Mouse (Mus musculus) layer of hippocampus, postnatal 25 days (tissue): Measurements from ENCODE around the gene Pet117. TPM values are rescaled to one million over a fixed set of nuclear protein-coding genes. Genes with fewer than 3 reads are reported as not detected.
"Not testable (repeated sequence)": the region's sequence is repeated elsewhere in the genome, so short reads cannot be mapped to it uniquely, and the experiment has no call there.

ENCODE experiments used
- DNase-seq, 2 experiments: peaks; one replicate each; pipeline ENCODE4 v3.0.0; 2022; ENCODE audit warnings: mixed read lengths in 2 of 2, low spot score in 1 of 2; ENCODE audit errors: extremely low spot score in 1 of 2
- total RNA-seq, 2 experiments: library from RNA; stranded (reverse); gene quantifications; 2 replicates each; pipeline ENCODE4 v1.2.3; 2021

The Pet117 gene
- total RNA-seq = 1 to 10 TPM; 2.8 to 8.3 TPM

DNA sequence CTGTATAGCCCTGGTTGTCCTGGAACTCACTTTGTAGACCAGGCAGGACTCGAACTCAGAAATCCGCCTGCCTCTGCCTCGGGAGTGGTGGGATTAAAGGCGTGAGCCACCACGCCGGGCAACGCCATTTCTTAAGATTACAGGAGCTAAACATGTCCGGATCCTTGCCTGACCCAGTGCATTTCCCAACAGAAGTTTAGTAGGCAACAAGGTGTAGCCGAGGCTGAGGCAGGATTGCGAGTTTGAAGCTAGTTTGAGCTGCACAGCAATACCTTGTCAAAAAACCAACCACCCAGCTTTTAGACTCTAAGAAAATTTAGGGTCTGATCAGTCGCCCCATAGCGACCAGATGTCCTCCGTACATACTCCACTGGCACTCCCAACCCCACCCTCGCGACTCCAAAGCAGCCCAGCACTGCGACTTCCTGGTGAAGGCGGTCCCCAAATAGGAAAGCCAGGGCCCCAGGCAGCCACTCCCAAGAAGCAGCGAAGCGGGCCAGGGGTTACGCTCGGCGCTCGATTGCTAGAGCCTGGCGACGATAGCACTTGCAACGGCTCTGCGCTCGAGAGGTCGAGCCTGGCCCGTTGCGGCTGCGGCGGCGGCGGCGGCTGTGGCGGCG, at the start of gene Pet117, which contains the start of gene Kat14:
Gene Pet117, plus strand, starts transcription at position 597 of the 620 bp plus-strand sequence.
Gene Kat14, plus strand, starts transcription at position 584 of the 620 bp plus-strand sequence.
- peak in 1 of 2 experiments; percentile 93 for DNase-seq

DNA sequence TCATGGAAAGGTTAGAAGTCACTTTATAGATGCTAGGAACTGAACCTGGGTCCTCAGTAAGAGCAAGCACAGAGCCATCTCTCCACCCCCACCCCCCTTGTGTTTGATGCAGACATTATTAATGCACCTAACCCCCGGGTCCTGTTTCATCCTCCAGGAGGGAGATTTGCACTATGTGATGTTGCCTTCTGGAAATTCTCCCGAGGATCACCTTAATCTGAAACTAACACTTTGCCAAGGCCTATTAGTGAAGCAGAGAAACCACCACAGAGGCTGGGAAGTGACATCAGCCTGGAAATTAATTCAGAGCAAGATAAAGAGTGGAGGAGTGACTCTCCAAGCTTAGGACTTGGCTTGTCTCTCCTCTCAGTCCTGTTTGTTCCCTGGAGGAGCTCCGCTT, 44.6 kb upstream of the Pet117 start:
- DNase-seq = no peak

GRCm38 (mm10) chr2:144329451-144329850, 39.3 kb upstream of the Pet117 start:
- DNase-seq = no peak

- DNase-seq = no peak
These were observed 38.9 kb upstream of the Pet117 start for GRCm38 (mm10) chr2:144329937-144330336.

DNA sequence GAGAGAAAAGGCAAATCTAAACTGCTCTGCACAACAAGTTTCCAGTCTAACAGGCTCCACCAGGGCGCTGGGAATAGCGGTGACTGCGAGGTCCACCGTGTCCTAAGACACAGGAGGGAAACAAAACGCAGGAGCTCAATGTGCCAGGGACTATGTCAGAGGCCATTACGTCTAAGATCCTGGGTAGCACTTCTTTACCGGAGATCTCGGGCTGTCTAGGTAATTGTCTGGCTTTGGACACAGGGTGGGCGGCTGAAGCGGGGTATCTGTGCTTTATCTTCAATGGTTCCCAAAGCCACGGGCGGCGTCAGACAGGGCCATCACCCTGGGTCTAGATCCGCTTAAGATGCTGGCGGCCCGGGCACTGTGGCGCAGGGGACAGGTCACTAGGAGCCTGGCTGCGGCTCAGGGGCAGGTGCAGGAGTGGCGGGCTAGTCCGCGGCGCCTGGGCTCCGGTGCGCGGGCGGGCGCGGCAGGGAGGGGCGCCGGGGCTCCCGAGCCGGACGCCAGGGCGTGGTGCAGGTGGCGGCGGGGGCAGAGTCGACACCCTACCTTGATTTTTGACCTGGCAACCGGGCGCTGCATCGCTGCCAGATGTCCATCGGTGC, 38.3 kb upstream of the Pet117 start:
- DNase-seq = no peak

DNA sequence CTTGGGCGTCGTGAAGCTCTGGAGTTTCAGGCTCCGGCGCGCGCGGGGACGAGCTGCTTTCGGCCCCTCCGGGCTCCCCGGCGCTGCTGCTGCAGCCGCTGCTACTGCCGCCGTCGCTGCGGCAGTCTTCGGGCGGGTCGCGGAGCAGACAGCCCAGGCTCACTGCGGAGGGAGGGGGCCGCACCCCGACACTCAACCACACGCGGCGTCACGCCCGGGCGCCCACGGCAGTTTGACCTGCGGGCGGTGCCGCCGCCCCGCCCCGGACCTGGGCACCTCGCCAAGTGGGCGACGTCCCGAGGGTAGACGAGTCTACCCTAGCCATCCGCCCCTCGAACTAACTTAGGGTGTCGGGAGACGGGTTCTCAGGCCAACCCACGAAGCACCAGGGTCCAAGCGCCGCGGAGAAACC, 37.8 kb upstream of the Pet117 start:
- DNase-seq = no peak

DNA sequence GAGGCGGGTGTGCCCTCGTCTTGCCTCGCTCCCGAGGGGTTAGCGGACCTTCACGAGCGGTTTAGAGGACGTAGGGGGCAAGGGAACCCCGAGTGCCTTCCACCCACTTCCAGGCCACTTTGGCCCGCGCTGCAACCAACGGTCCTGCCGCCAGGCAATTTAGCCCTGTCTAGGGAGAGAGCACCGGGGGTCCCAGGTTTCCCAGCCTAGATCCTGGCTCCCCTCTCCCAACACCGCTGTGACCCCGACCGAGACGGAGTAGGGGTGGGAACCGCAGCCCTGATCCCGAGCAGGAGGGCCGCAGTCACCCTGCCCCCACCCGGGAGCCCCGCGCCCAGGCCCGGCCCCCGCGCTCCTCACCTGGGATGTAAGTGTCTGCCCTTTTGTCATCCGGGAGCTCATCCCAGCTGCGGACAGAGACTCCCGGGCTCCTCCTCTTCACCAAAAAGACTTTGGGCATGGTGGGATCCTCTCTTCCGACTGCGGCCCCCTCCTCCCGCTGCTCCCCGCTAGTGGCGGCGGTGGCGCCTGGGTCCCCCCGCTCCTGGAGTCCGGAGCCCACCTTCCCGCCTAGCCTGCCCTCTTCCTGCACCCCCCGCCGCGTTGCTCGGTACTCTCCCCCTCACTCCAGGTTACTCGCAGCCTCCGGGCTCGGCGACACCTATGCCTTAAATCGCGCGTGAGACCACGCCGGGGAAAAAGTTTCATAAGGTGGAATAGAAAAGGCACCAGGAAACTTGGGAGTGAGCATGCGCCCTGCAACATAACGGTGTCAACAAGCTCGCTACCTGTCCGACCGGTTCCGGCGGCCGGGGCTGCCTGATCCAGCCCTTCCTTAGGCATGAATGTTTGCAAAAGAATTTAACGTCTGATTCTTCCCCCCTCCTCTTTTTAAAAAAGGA, 37.1 kb upstream of the Pet117 start, which contains the start of gene Ovol2:
Gene Ovol2, minus strand, starts transcription at position 746 of the 902 bp plus-strand sequence.
- DNase-seq = no peak

- DNase-seq = no peak
These were observed 36.3 kb upstream of the Pet117 start for GRCm38 (mm10) chr2:144332486-144332885.

DNA sequence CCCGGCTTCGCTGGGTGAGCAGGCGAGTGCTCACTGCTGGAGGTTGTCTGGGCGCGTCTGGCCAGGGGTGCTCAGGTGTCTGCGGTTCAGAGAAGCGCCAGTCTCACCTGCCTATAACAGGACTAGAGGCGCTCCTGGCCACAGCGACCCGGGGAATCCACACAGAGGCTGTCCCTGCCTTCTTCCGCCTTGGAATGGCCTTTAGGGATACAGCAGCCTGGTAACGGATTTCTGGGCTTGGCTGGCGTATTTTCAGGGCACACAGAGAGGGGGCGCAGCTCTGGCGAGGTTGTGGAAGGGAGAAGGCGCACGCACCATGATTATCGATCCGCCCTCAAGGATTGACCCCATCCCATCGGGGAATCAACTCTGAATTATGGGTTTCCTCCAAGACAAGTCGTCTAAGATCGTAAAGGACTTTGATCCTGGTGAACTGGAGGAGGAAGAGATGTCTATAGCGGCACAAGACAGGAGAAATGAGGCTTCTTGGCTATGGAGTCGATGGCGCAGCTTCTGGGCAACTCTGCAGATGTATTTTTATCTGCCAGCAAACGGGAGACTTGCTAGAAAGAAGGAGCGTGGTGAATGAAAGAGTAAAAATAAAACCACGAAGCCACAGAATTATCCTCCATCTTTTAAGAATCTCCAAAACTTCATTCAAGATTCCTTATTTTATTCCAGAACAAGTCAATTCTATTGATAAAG, 35.5 kb upstream of the Pet117 start:
- peak in 1 of 2 experiments; percentile 13 for DNase-seq

DNA sequence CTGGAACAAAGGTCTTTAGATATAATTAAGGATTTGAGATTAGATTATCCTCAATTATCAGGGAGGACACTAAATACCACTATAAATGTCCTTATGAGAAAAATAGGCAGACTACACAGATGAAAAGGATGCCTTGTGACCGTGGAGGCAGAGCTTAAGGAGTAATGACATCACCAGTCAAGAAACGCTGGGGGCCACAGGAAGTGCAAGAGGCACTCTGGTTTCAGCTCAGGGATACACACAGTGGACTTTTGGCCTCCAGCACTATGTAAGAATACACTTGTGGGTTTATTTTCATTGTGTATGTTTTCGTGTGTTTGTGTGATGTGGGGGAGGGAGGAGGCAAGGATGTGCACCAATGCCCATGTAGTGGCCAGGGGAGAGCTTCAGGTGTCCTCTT, 31.6 kb upstream of the Pet117 start:
- no peak for DNase-seq

DNA sequence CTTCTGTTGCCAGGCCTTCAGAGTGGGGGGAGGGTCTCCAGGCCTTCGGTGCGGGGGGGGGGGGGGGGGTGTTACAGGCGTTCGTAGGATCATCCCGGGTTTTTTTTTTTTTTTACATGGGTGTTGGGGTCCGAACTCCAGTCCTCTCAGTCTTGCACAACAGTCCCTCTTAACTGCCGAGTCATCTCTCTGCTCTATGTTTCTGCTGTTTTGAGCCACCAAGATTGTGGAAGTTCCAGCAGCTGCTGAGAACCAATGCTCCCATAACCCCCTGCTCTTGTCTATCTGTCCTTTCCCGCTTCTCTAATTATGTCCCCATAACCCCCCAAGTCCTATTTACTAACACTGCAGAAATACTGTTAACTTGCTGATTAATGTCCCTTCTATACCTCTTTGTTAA, 31.1 kb upstream of the Pet117 start:
- DNase-seq = no peak

- DNase-seq = not testable (repeated sequence)
These were observed 30.6 kb upstream of the Pet117 start for GRCm38 (mm10) chr2:144338149-144338548.

DNA sequence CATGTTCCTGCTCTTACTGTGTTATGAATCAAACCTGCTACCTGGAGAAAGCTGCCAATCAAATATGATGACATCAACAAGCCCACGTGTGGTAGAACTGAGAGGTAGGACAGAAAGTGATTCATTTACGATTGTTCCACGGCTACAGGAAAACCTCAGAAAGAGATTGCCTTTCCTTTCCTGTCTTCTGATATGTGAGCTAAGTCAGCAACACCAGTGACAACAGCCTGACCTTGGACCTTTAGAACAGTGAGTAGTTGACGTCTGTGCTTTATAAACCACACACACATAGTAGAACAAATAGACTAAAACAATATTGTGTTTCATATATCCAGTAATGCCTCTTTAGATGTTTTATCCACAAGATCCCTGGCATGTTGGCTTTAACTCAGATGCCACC, 25.6 kb upstream of the Pet117 start:
- no peak for DNase-seq

DNA sequence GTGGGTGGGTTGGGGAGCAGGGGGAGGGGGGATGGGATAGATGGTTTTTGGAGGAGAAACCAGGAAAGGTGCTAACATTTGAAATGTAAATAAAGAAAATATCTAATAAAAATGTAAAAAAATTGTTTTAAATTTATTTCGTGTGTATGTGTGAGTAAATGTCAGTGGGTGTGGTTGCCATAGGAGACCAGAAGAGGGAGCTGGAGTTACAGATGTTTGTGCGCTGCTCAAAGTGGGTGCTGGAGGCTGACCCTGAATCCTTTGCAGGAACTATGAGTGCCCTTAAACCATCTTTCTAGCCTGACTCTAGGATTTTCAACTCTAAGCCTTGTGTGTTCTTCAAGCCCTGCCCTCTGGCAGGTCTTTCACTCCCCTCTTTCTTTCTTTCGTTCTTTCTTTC, 20.3 kb upstream of the Pet117 start:
- no peak for DNase-seq

DNA sequence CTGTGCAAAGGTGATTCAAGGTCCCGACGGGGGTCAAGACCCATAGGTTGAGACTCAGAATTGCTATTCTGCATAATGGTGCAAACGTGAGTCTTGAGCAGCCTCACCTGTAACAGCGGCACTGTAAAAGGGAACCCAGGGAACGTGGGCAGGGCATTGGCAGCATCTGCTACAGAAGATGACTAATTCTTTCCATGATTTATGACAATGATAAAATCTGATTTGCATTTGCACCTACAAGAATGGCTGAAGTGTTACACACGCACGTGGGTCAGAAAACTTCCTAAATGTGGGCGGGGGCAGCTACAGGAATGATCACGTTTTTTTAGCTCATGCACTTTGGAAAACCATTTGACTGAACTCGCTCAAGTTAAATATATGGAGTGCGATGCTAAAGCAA, 16.0 kb upstream of the Pet117 start:
- no peak for DNase-seq

DNA sequence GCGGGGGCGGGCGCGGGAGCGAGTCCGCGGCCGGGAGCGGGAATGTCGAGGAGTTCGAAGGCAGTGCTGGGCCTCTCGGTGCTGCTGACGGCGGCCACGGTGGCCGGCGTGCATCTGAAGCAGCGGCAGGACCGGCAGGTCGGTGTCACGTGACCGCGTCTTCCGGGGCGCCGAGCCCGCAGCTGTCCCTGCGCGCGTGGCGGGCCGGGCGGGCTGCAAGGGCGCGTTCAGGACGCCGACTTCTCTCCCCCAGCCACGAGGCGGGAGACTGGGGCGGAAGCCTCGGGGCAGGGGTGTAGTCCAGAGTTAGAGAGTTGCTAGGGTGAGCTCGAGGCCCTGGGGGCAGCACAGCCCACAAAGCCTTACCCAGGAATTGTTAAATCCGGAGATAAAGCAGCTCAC, 225 bp downstream of the Pet117 start:
- DNase-seq = peak; percentile 62 to 90

DNA sequence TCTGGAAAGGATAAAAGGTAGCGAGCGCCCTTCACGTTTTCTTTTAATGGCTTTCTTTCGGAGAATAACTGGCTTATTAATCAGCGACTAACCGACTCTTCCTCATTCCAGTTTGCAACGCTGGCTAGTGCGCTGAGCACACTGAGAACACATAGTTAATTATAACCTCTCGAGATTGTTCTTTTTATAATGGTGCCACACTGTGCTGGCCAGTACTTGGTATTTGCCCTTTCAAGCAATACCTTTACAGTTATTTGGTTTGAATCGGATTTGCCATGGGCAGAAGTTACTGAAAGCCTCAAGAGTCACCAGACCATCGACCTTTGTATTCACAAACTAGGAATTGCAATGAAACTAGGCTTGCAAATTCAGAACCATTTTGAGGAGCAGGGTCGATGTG, 715 bp downstream of the Pet117 start:
- DNase-seq = no peak

GRCm38 (mm10) chr2:144371566-144371965, 2.8 kb downstream of the Pet117 start:
- no peak for DNase-seq

DNA sequence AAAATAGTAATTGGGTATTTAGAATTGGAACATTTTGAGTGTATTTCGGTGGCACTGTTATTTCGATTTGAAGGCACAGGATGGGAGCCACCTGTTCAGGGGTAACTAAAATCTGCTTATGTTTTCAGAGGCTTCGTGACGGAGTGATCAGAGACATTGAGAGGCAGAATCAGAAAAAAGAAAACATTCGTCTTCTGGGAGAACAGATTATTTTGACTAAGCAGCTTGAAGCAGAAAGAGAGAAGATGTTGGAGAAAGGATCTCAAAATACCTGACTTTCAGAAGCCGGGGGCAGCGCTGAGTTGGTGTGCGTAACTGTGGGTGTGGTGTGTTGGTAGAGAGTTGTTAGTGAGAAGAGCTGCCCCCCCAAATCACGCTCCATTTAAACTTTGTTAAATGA, 4.3 kb downstream of the Pet117 start:
- no peak for DNase-seq

GRCm38 (mm10) chr2:144375063-144375703, 6.4 kb downstream of the Pet117 start:
- no peak for DNase-seq
